Mouse (Mus musculus): ENCODE measurements at regions not wholly inside any gene's neighbourhood (a gene's known extent, or its start where the extent isn't known, plus 50 kb on each side); places are given as distances from the start of the nearest gene placed in this dataset.

GRCm38 (mm10) chr2:71629301-71630142 lies 83.0 kb upstream of the Dlx2 start:
- Histone ChIP-seq H3K4me2 (ENCODE audit: low read length) (peak overlapping the region; percentile 84), H3K9ac (replicated peaks; ENCODE audit: low read length) (peak overlapping the region; percentile 52), H3K4me3 (replicated peaks; ENCODE audit: low read depth, low read length) (peak overlapping the region; percentile 40), H3K4me1 (ENCODE audit: control insufficient read depth, insufficient read depth, low read length) (peaks cover 38% of the 10 kb centered on the region), H3K27me3 (ENCODE audit: control insufficient read depth, insufficient read depth, low read length) (no peaks in the 10 kb centered on the region), H3K27ac (replicated peaks; ENCODE audit: low read depth, low read length) (peak overlapping the region; percentile 67), H3K9me3 (ENCODE audit: control insufficient read depth, low read length) (no peaks in the 10 kb centered on the region), H3K36me3 (ENCODE audit: control insufficient read depth, insufficient read depth, low read length) (no peaks in the 10 kb centered on the region)
- ATAC-seq (ENCODE audit: low FRiP score, low TSS enrichment): no peak; the same call in 1 of the 2 replicates
- under 1% methylated on average over 43 of the region's 43 CpGs for WGBS
- peak; percentile 76 for DNase-seq

- H3K9ac ChIP-seq (replicated peaks; ENCODE audit: low read length): peak overlapping the region; percentile 52
- H3K27ac ChIP-seq (replicated peaks; ENCODE audit: low read depth, low read length): peak overlapping the region; percentile 67; the same call in 1 of the 2 replicates
- no peak for DNase-seq
- whole genome bisulfite sequencing: 0% methylated on average over 3 of the region's 3 CpGs
- H3K4me3 ChIP-seq (replicated peaks; ENCODE audit: low read depth, low read length): peak overlapping the region; percentile 40
- H3K36me3 ChIP-seq (ENCODE audit: control insufficient read depth, insufficient read depth, low read length): no peaks in the 10 kb centered on the region
- H3K4me2 ChIP-seq (ENCODE audit: low read length): peak overlapping the region; percentile 84
- H3K9me3 ChIP-seq (ENCODE audit: control insufficient read depth, low read length): no peaks in the 10 kb centered on the region
- no peak for ATAC-seq (ENCODE audit: low FRiP score, low TSS enrichment)
- no peaks in the 10 kb centered on the region for H3K27me3 ChIP-seq (ENCODE audit: control insufficient read depth, insufficient read depth, low read length)
- H3K4me1 ChIP-seq (ENCODE audit: control insufficient read depth, insufficient read depth, low read length): peaks cover 37% of the 10 kb centered on the region
These were observed 83.5 kb upstream of the Dlx2 start for GRCm38 (mm10) chr2:71630143-71630463.

- DNase-seq: no peak
- WGBS: 73% methylated on average over 6 of the region's 6 CpGs
These were observed 86.9 kb upstream of the Dlx2 start for GRCm38 (mm10) chr2:71633471-71633870.

DNA sequence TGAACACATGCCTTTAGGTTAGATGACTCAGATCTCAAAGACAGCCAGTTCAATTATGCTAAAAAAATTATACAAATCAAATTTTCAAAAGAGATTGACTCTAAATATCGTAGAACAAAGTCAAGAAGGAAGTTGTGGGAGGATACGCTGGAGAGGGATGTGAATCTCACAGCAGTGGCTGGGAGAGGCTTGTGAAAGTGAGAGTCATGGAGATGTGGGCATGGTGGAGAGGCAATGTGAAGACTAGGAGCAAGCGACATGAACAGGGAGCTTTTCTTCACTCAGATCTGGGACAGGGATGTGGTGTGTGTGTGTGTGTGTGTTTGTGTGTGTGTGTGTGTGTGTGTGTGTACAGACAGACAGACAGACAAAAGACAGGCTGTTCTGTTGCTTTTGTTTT lies 87.9 kb upstream of the Dlx2 start:
- no peaks in the 10 kb centered on the region for H3K27me3 ChIP-seq (ENCODE audit: control insufficient read depth, insufficient read depth, low read length)
- 86% methylated on average over 3 of the region's 3 CpGs for WGBS

More at GRCm38 (mm10) chr2:71633471-71633870, 86.9 kb upstream of the Dlx2 start:
- no peak for ATAC-seq (ENCODE audit: low FRiP score, low TSS enrichment)
- H3K4me2 ChIP-seq (ENCODE audit: low read length): no peak overlapping the region
- no peak overlapping the region for H3K27ac ChIP-seq (replicated peaks; ENCODE audit: low read depth, low read length)
- H3K9me3 ChIP-seq (ENCODE audit: control insufficient read depth, low read length): no peaks in the 10 kb centered on the region
- no peaks in the 10 kb centered on the region for H3K27me3 ChIP-seq (ENCODE audit: control insufficient read depth, insufficient read depth, low read length)
- H3K4me3 ChIP-seq (replicated peaks; ENCODE audit: low read depth, low read length): no peak overlapping the region
- no peak overlapping the region for H3K9ac ChIP-seq (replicated peaks; ENCODE audit: low read length)
- peaks cover 25% of the 10 kb centered on the region for H3K4me1 ChIP-seq (ENCODE audit: control insufficient read depth, insufficient read depth, low read length)
- no peaks in the 10 kb centered on the region for H3K36me3 ChIP-seq (ENCODE audit: control insufficient read depth, insufficient read depth, low read length)

DNA sequence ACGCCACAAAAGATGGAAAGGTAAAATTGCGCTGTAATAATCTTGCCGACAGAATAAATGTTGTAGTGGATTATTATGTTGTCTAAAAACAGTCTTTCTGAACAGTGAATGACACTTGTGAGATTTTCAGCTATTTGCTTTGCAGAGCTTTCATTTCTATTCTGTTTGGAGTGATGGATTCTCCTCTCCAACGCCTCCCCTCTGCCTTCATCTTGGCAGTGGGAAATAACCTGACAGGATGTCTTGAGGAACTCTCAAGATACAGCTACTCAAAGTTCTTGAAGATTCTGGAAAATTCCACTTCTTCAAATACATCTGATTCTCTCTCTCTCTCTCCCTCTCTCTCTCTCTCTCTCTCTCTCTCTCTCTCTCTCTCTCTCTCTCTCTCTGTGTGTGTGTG lies 89.6 kb upstream of the Dlx2 start:
- H3K36me3 ChIP-seq (ENCODE audit: control insufficient read depth, insufficient read depth, low read length): no peaks in the 10 kb centered on the region
- H3K27me3 ChIP-seq (ENCODE audit: control insufficient read depth, insufficient read depth, low read length): no peaks in the 10 kb centered on the region
- H3K4me1 ChIP-seq (ENCODE audit: control insufficient read depth, insufficient read depth, low read length): 0 out of 2 replicates have a peak, but pooled peaks cover 8% of the 10 kb centered on the region
- H3K4me2 ChIP-seq (ENCODE audit: low read length): no peak overlapping the region
- no peak overlapping the region for H3K9ac ChIP-seq (replicated peaks; ENCODE audit: low read length)
- H3K4me3 ChIP-seq (replicated peaks; ENCODE audit: low read depth, low read length): no peak overlapping the region
- DNase-seq (no peak), ATAC-seq (ENCODE audit: low FRiP score, low TSS enrichment) (no peak)
- H3K9me3 ChIP-seq (ENCODE audit: control insufficient read depth, low read length): 0 out of 2 replicates have a peak, but pooled peaks cover 4% of the 10 kb centered on the region
- no peak overlapping the region for H3K27ac ChIP-seq (replicated peaks; ENCODE audit: low read depth, low read length)
- 78% methylated on average over 4 of the region's 4 CpGs for WGBS

More for the DNA sequence above, 87.9 kb upstream of the Dlx2 start:
- DNase-seq: no peak
- Histone ChIP-seq H3K4me3 (replicated peaks; ENCODE audit: low read depth, low read length) (no peak overlapping the region), H3K4me1 (ENCODE audit: control insufficient read depth, insufficient read depth, low read length) (peaks cover 20% of the 10 kb centered on the region), H3K9me3 (ENCODE audit: control insufficient read depth, low read length) (no peaks in the 10 kb centered on the region), H3K36me3 (ENCODE audit: control insufficient read depth, insufficient read depth, low read length) (no peaks in the 10 kb centered on the region), H3K4me2 (ENCODE audit: low read length) (no peak overlapping the region), H3K27ac (replicated peaks; ENCODE audit: low read depth, low read length) (no peak overlapping the region), H3K9ac (replicated peaks; ENCODE audit: low read length) (no peak overlapping the region)
- ATAC-seq (ENCODE audit: low FRiP score, low TSS enrichment): no peak

GRCm38 (mm10) chr2:71636590-71636989 lies 90.0 kb upstream of the Dlx2 start:
- no peak overlapping the region for H3K4me3 ChIP-seq (replicated peaks; ENCODE audit: low read depth, low read length)
- WGBS: 24% methylated on average over 4 of the region's 4 CpGs
- peak; percentile 77 for DNase-seq
- 0 out of 2 replicates have a peak, but pooled peaks cover 7% of the 10 kb centered on the region for H3K9me3 ChIP-seq (ENCODE audit: control insufficient read depth, low read length)
- 0 out of 2 replicates have a peak, but pooled peaks cover 8% of the 10 kb centered on the region for H3K4me1 ChIP-seq (ENCODE audit: control insufficient read depth, insufficient read depth, low read length)
- 0 out of 2 replicates have a peak overlapping the region, but pooled peaks have one; percentile 2 for H3K27ac ChIP-seq (replicated peaks; ENCODE audit: low read depth, low read length)
- ATAC-seq (ENCODE audit: low FRiP score, low TSS enrichment): peak; percentile 63; the same call in 1 of the 2 replicates
- no peak overlapping the region for H3K9ac ChIP-seq (replicated peaks; ENCODE audit: low read length)
- no peaks in the 10 kb centered on the region for H3K36me3 ChIP-seq (ENCODE audit: control insufficient read depth, insufficient read depth, low read length)
- H3K27me3 ChIP-seq (ENCODE audit: control insufficient read depth, insufficient read depth, low read length): no peaks in the 10 kb centered on the region
- H3K4me2 ChIP-seq (ENCODE audit: low read length): no peak overlapping the region

GRCm38 (mm10) chr2:71640251-71640650 lies 93.7 kb upstream of the Dlx2 start:
- Histone ChIP-seq H3K4me2 (ENCODE audit: low read length) (no peak overlapping the region), H3K4me1 (ENCODE audit: control insufficient read depth, insufficient read depth, low read length) (0 out of 2 replicates have a peak, but pooled peaks cover 8% of the 10 kb centered on the region), H3K4me3 (replicated peaks; ENCODE audit: low read depth, low read length) (no peak overlapping the region), H3K9ac (replicated peaks; ENCODE audit: low read length) (no peak overlapping the region), H3K27ac (replicated peaks; ENCODE audit: low read depth, low read length) (no peak overlapping the region), H3K36me3 (ENCODE audit: control insufficient read depth, insufficient read depth, low read length) (no peaks in the 10 kb centered on the region), H3K27me3 (ENCODE audit: control insufficient read depth, insufficient read depth, low read length) (no peaks in the 10 kb centered on the region), H3K9me3 (ENCODE audit: control insufficient read depth, low read length) (0 out of 2 replicates have a peak, but pooled peaks cover 7% of the 10 kb centered on the region)
- DNase-seq (no peak), ATAC-seq (ENCODE audit: low FRiP score, low TSS enrichment) (no peak)
- 95% methylated on average over 5 of the region's 5 CpGs for WGBS

- no peak overlapping the region for H3K27ac ChIP-seq (replicated peaks; ENCODE audit: low read depth, low read length)
- DNase-seq (no peak), ATAC-seq (ENCODE audit: low FRiP score, low TSS enrichment) (no peak)
- H3K27me3 ChIP-seq (ENCODE audit: control insufficient read depth, insufficient read depth, low read length): no peaks in the 10 kb centered on the region
- no peaks in the 10 kb centered on the region for H3K4me1 ChIP-seq (ENCODE audit: control insufficient read depth, insufficient read depth, low read length)
- no peak overlapping the region for H3K9ac ChIP-seq (replicated peaks; ENCODE audit: low read length)
- no peaks in the 10 kb centered on the region for H3K36me3 ChIP-seq (ENCODE audit: control insufficient read depth, insufficient read depth, low read length)
- 0 out of 2 replicates have a peak, but pooled peaks cover 7% of the 10 kb centered on the region for H3K9me3 ChIP-seq (ENCODE audit: control insufficient read depth, low read length)
- no peak overlapping the region for H3K4me3 ChIP-seq (replicated peaks; ENCODE audit: low read depth, low read length)
- WGBS: 76% methylated on average over 6 of the region's 6 CpGs
- no peak overlapping the region for H3K4me2 ChIP-seq (ENCODE audit: low read length)
These were observed 97.5 kb upstream of the Dlx2 start for GRCm38 (mm10) chr2:71644038-71644470.

All from midbrain, embryonic 14.5 days (tissue).